Mouse (Mus musculus) induced T-regulatory cell, adult 2 months (primary cell): ENCODE measurements around the gene Gphn.

ENCODE experiments used
- DNase-seq: peaks from one replicate; pipeline ENCODE4 v3.0.0-alpha.2; 2012; ENCODE audit warnings: low read depth

The Gphn gene

DNA sequence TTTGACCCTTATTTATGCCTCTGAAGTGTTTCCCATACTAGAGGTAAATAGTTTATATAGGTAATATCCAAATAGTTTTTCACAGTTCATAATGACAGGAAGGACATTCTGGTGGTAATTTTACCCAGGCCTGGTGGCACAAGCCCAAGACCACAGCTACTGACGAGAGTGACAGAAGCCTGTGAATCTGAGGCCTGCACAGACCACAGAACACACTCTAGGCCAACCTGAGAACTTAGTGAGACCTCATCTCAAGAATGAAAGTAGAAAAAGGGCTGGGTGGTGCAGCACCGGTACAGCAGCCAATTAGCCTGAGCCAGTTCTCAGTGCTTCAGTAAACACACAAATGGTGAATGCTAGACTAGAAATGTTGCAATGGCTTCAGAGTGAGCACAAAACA is 491.6 kb downstream of the Gphn start:
- no peak for DNase-seq

DNA sequence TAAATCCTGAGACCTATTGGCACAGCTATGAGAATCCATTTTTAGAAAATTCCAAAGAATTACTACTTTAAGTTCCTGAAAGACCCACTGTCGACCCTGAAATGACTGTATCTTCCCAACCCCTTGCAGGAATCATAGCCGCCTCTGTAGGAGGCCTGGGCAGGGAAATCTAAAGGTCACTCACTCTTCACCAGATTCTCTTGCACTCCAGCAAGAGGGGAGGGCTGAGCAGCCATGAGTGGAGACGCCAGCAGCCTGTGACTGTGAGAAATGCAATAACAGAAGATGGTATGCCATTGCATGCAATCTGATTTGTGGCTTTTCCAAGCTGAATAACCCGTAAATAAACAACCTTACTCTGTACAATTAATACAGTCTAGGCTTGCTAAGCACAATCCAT is 501.5 kb downstream of the Gphn start:
- no peak for DNase-seq
